Mouse (Mus musculus): ENCODE results near the gene Sytl2. TPM values are rescaled to one million over a fixed set of nuclear protein-coding genes. Genes with fewer than 3 reads are reported as not detected.

Sytl2 gene
- polyA plus RNA-seq, 1 experiment from 2014 or later, result 2.7 TPM

Other genes starting within 250 kb of the Sytl2 start
- gene Picalm, start 172.0 kb upstream of the Sytl2 start, polyA plus RNA-seq (2016; fragmentation: Nextera tagmentation; extraction: Ambion mirVana), result 26.3 and 28.8 TPM in 2 replicates
- not detected in 2 replicates for gene Ccdc83, start 36.5 kb upstream of the Sytl2 start, polyA plus RNA-seq (2016; fragmentation: Nextera tagmentation; extraction: Ambion mirVana)
- gene Ccdc89, start 124.3 kb downstream of the Sytl2 start, polyA plus RNA-seq (2016; fragmentation: Nextera tagmentation; extraction: Ambion mirVana), result 2.3 and 2.6 TPM in 2 replicates
- gene Crebzf, start 140.5 kb downstream of the Sytl2 start, polyA plus RNA-seq (2016; fragmentation: Nextera tagmentation; extraction: Ambion mirVana), result 23.6 and 28.7 TPM in 2 replicates
- 127 and 132 TPM in 2 replicates for gene Tmem126a, start 155.0 kb downstream of the Sytl2 start, polyA plus RNA-seq (2016; fragmentation: Nextera tagmentation; extraction: Ambion mirVana)
- gene Tmem126b, start 173.7 kb downstream of the Sytl2 start, polyA plus RNA-seq (2016; fragmentation: Nextera tagmentation; extraction: Ambion mirVana), result 38.3 and 39.0 TPM in 2 replicates
- gene Dlg2, start 174.4 kb downstream of the Sytl2 start, polyA plus RNA-seq (2016; fragmentation: Nextera tagmentation; extraction: Ambion mirVana), result 1.00 and 2.2 TPM in 2 replicates

Data from hindbrain, embryonic 10.5 days (tissue).